Mouse (Mus musculus): ENCODE results near the gene Capza2. TPM values are rescaled to one million over a fixed set of nuclear protein-coding genes. Genes with fewer than 3 reads are reported as not detected.

Capza2 gene
- polyA plus RNA-seq, 1 experiment from 2014 or later, result 97.5 TPM

Other genes with a start within 250 kb of the Capza2 start
- 3.4 and 4.5 TPM in 2 replicates for gene Met, start 172.4 kb upstream of the Capza2 start, polyA plus RNA-seq (2015; fragmentation: Nextera tagmentation; extraction: Ambion mirVana)
- 11.0 and 11.8 TPM in 2 replicates for gene St7, start 56.7 kb downstream of the Capza2 start, polyA plus RNA-seq (2015; fragmentation: Nextera tagmentation; extraction: Ambion mirVana)

Measured in liver, embryonic 13.5 days (tissue).